Mouse (Mus musculus) cerebellum, postnatal 25 days (tissue): ENCODE results near the gene Olfr913.

Experiments
- DNase-seq, 2 experiments: peaks; one replicate each; pipeline ENCODE4 v3.0.0; 2021; ENCODE audit warnings: mixed read lengths in 2 of 2

Gene Olfr913

GRCm38 (mm10) chr9:38592459-38592858 lies at the start of gene Olfr913:
Gene Olfr913 (plus strand): TSS chr9:38592759.
- no peak for DNase-seq

GRCm38 (mm10) chr9:38579878-38580277 lies 12.7 kb upstream of the Olfr913 start, which contains the start of gene Olfr912:
Gene Olfr912 (plus strand): TSS chr9:38580178.
- DNase-seq: no peak

- DNase-seq: no peak
Observed at GRCm38 (mm10) chr9:38591056-38591455, 1.5 kb upstream of the Olfr913 start.

- no peak for DNase-seq
Observed at GRCm38 (mm10) chr9:38604802-38605201, 12.2 kb downstream of the Olfr913 start, which contains the start of gene Olfr914. Gene Olfr914 (plus strand): TSS chr9:38605102.

- DNase-seq: no peak
Observed at GRCm38 (mm10) chr9:38632406-38632805, 39.8 kb downstream of the Olfr913 start.
